Mouse (Mus musculus): Measurements from ENCODE around the gene Dip2b.

- no peak for TF ChIP-seq POLR2A (IDR thresholded peaks at IDR 0.05; ENCODE audit: borderline replicate concordance, control insufficient read depth, low read depth, low read length)
- no peak for TF ChIP-seq CTCF (IDR thresholded peaks at IDR 0.05; ENCODE audit: control insufficient read depth, insufficient read depth, low read length)
These were observed 141.8 kb downstream of the Dip2b start for GRCm38 (mm10) chr15:100180221-100180620.
